Mouse (Mus musculus) kidney, postnatal 0 days (tissue): ENCODE data around the gene Rab3b. TPM values are rescaled to one million over a fixed set of nuclear protein-coding genes. Genes with fewer than 3 reads are reported as not detected.

Experiments used
- ATAC-seq: fragments of 200-750 bp; cut with Nextera tagmentation; replicated peaks from 2 replicates; pipeline ENCODE4 v1.8.0; 2017; ENCODE audit warnings: low read depth, moderate number of reproducible peaks, moderate TSS enrichment, moderate library complexity; ENCODE audit not compliant: low FRiP score
- DNase-seq: peaks from one replicate; pipeline ENCODE4 v3.0.0-alpha.2; 2016; ENCODE audit warnings: low spot score
- H3K27ac ChIP-seq: fragments of 300-500 bp; sonication (generic); 2 replicates; pipeline ENCODE4 v1.5.1; 2014; ENCODE audit warnings: mild to moderate bottlenecking
- H3K27me3 ChIP-seq: fragments of 300-500 bp; sonication (generic); 2 replicates; pipeline ENCODE4 v1.6.1; 2014; ENCODE audit warnings: low read length, mixed read lengths; ENCODE audit not compliant: insufficient read depth
- H3K36me3 ChIP-seq: fragments of 300-500 bp; sonication (generic); 2 replicates; pipeline ENCODE4 v1.6.1; 2014; ENCODE audit warnings: low read length, mixed read lengths; ENCODE audit not compliant: insufficient read depth
- H3K4me1 ChIP-seq: fragments of 300-500 bp; sonication (generic); replicated peaks from 2 replicates; pipeline ENCODE4 v1.6.1; 2014; ENCODE audit warnings: antibody characterized with exemption, low read length, mixed read lengths; ENCODE audit not compliant: insufficient read depth
- H3K4me2 ChIP-seq: fragments of 300-500 bp; sonication (generic); 2 replicates; pipeline ENCODE4 v1.6.1; 2014; ENCODE audit warnings: mild to moderate bottlenecking, low read length, moderate library complexity, mixed read lengths
- H3K4me3 ChIP-seq: fragments of 300-500 bp; sonication (generic); replicated peaks from 2 replicates; pipeline ENCODE4 v1.5.1; 2014; ENCODE audit warnings: low read depth, low read length
- H3K9ac ChIP-seq: fragments of 300-500 bp; sonication (generic); 2 replicates; pipeline ENCODE4 v1.6.1; 2014; ENCODE audit warnings: low read depth, low read length
- H3K9me3 ChIP-seq: fragments of 300-500 bp; sonication (generic); replicated peaks from 2 replicates; pipeline ENCODE4 v1.6.1; 2016; ENCODE audit warnings: low read length, inconsistent platforms, mixed read lengths
- CTCF ChIP-seq: IDR thresholded peaks from 2 replicates; pipeline ENCODE4 v1.5.1; 2016; ENCODE audit warnings: antibody characterized with exemption, low read depth, mild to moderate bottlenecking, moderate library complexity
- WGBS: fragments of 180-500 bp; shearing (Covaris S2); extraction: QIAGEN DNeasy Blood & Tissue Kit; methylation state at CpG from one replicate; pipeline ENCODE4 v1.1.7; 2014; 5-methylcytosine and 5-hydroxymethylcytosine counted together
- polyA plus RNA-seq: library from polyadenylated mRNA; unstranded; fragments of >200 nt; fragmentation: Nextera tagmentation; extraction: Ambion mirVana; gene quantifications from 2 replicates; pipeline ENCODE4 v1.2.1, GENCODE M21; 2015

Gene Rab3b
- polyA plus RNA-seq, 1 experiment from 2014 or later, result 36.1 TPM

- H3K9me3 ChIP-seq, result no peaks in the 10 kb centered on the region
- no peak overlapping the region for H3K27ac ChIP-seq
- WGBS, result 90% methylated on average over 10 of the region's 10 CpGs
- DNase-seq (no peak), ATAC-seq (no peak)
- no peak overlapping the region for H3K9ac ChIP-seq
- no peaks in the 10 kb centered on the region for H3K27me3 ChIP-seq
- H3K4me1 ChIP-seq, result no peaks in the 10 kb centered on the region
- no peaks in the 10 kb centered on the region for H3K36me3 ChIP-seq
- no peak overlapping the region for H3K4me3 ChIP-seq
- H3K4me2 ChIP-seq, result no peak overlapping the region
- no peak for TF ChIP-seq CTCF
Observed at GRCm38 (mm10) chr4:108904790-108905189, 25.9 kb downstream of the Rab3b start.

GRCm38 (mm10) chr4:108905859-108906258, 27.0 kb downstream of the Rab3b start:
- Histone ChIP-seq H3K36me3 (no peaks in the 10 kb centered on the region), H3K4me1 (no peaks in the 10 kb centered on the region), H3K4me2 (no peak overlapping the region), H3K9ac (no peak overlapping the region), H3K27me3 (no peaks in the 10 kb centered on the region), H3K4me3 (no peak overlapping the region), H3K9me3 (no peaks in the 10 kb centered on the region), H3K27ac (no peak overlapping the region)
- TF ChIP-seq CTCF, result no peak
- ATAC-seq (no peak), DNase-seq (peak; percentile 25)
- WGBS, result 19% methylated on average over 6 of the region's 6 CpGs

DNA sequence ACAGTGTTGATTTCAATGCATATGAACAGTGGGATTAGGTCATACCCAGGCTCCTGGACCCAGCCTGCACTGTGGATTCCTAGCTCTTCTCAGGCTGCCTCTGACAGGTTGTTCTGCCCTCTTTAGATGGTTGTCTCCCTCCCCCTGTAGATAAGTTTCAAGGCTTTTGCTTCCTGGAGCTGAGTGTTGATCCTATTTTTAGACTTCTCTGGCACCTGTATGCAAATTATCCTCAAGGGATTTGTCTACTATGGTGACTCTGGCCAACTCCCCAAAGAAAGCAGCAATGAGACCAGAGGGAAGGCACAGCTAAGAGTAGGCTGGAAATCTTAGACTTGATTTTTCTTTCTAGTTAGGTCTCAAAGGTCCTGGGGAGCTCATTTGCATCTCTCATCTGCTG, 28.6 kb downstream of the Rab3b start:
- H3K9me3 ChIP-seq, result no peaks in the 10 kb centered on the region
- H3K4me1 ChIP-seq, result no peaks in the 10 kb centered on the region
- no peak overlapping the region for H3K4me2 ChIP-seq
- H3K36me3 ChIP-seq, result no peaks in the 10 kb centered on the region
- H3K27ac ChIP-seq, result no peak overlapping the region
- DNase-seq (no peak), ATAC-seq (no peak)
- no peak for TF ChIP-seq CTCF
- H3K4me3 ChIP-seq, result no peak overlapping the region
- no peak overlapping the region for H3K9ac ChIP-seq
- no peaks in the 10 kb centered on the region for H3K27me3 ChIP-seq

DNA sequence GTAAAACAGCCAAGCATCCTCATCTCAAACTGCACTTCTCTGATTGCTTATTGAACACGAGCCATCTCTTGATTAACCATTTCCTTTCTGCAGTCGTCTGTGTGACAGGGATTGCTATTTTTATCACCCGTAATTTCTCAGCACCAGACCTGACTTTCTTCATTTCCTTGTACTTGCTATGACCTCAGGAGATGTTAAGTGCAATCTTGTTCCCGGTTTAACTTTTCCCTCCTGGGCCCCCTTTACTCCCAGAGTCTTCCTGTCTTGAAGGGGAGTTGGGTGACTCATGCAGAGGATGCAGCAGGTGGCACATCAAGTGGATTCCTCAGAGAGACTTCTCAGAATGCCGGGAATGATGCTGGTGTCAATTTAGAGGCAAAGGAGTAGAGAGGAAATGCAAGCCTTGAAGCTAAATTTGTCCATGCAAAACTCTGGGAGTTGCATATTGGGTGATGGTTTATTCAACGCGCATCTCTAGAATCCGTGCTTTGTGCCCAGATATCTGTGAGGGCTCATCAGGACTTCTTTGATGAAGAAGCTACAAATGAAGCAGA, 31.1 kb downstream of the Rab3b start:
- TF ChIP-seq CTCF, result no peak
- H3K9me3 ChIP-seq, result no peaks in the 10 kb centered on the region
- DNase-seq, result peak; percentile 3
- H3K27ac ChIP-seq, result no peak overlapping the region
- H3K4me2 ChIP-seq, result no peak overlapping the region
- no peak for ATAC-seq
- no peaks in the 10 kb centered on the region for H3K36me3 ChIP-seq
- no peaks in the 10 kb centered on the region for H3K27me3 ChIP-seq
- no peak overlapping the region for H3K9ac ChIP-seq
- no peaks in the 10 kb centered on the region for H3K4me1 ChIP-seq
- H3K4me3 ChIP-seq, result no peak overlapping the region
- 52% methylated on average over 8 of the region's 8 CpGs for WGBS

GRCm38 (mm10) chr4:108911866-108912265, 33.0 kb downstream of the Rab3b start:
- TF ChIP-seq CTCF, result no peak
- H3K4me1 ChIP-seq, result no peaks in the 10 kb centered on the region
- no peaks in the 10 kb centered on the region for H3K27me3 ChIP-seq
- no peaks in the 10 kb centered on the region for H3K36me3 ChIP-seq
- H3K9me3 ChIP-seq, result no peaks in the 10 kb centered on the region
- no peak overlapping the region for H3K4me3 ChIP-seq
- ATAC-seq (no peak), DNase-seq (no peak)
- H3K9ac ChIP-seq, result no peak overlapping the region
- WGBS, result 80% methylated on average over 2 of the region's 2 CpGs
- no peak overlapping the region for H3K27ac ChIP-seq
- H3K4me2 ChIP-seq, result no peak overlapping the region

- Histone ChIP-seq H3K9ac (no peak overlapping the region), H3K9me3 (no peaks in the 10 kb centered on the region), H3K36me3 (no peaks in the 10 kb centered on the region), H3K27ac (no peak overlapping the region), H3K4me3 (no peak overlapping the region), H3K4me2 (no peak overlapping the region), H3K27me3 (no peaks in the 10 kb centered on the region), H3K4me1 (no peaks in the 10 kb centered on the region)
- 88% methylated on average over 2 of the region's 2 CpGs for WGBS
- no peak for TF ChIP-seq CTCF
- no peak for ATAC-seq
- no peak for DNase-seq
Observed at GRCm38 (mm10) chr4:108913180-108913579, 34.3 kb downstream of the Rab3b start.

DNA sequence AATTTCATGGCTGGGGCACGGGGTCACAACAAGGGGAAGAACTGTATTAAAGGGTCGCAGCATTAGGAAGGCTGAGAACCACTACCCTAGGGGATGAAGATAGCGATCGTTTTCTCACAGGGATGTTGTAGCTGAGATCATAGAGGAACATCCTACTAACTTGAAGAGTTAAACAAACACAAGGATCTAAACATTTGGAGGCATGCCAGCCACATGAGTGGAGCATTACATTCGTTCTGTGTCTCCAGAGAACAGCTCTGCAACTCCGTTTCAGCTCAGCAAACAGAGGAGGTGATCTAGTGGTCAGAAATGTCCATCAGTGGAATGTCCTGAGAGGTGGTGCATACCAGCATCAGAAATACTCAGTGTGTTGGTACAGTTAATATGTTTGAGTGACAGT, 35.5 kb downstream of the Rab3b start:
- peak; percentile 17 for DNase-seq
- 56% methylated on average over 6 of the region's 6 CpGs for WGBS
- Histone ChIP-seq H3K36me3 (no peaks in the 10 kb centered on the region), H3K27ac (no peak overlapping the region), H3K27me3 (no peaks in the 10 kb centered on the region), H3K9ac (no peak overlapping the region), H3K9me3 (no peaks in the 10 kb centered on the region), H3K4me1 (no peaks in the 10 kb centered on the region), H3K4me2 (no peak overlapping the region), H3K4me3 (no peak overlapping the region)
- no peak for TF ChIP-seq CTCF
- no peak for ATAC-seq
